Mouse (Mus musculus) bone marrow, adult 2 months (tissue): ENCODE data around the gene Cntn3.

Experiments
- CTCF ChIP-seq: fragments of 200-500 bp; IDR thresholded peaks from 2 replicates; pipeline ENCODE4 v1.5.1; 2011; ENCODE audit warnings: low read length, control low read depth; ENCODE audit not compliant: control insufficient read depth, insufficient read depth
- POLR2A ChIP-seq: fragments of 200-500 bp; IDR thresholded peaks from 2 replicates; pipeline ENCODE4 v1.6.1; 2011; ENCODE audit warnings: low read depth, mild to moderate bottlenecking, control low read depth, low read length, borderline replicate concordance; ENCODE audit not compliant: control insufficient read depth

GRCm38 (mm10) chr6:102363291-102363832 lies 209.5 kb downstream of the Cntn3 start:
- no peak for TF ChIP-seq CTCF
- no peak for TF ChIP-seq POLR2A
